In genomic region chr13:16702138-16702537, GRCm38 (mm10) we compare ENCODE assay signal across 16 mouse cellular contexts.
"Had no signal": no experiment of that assay in that cellular context is flagged by ENCODE, and none has a peak within 500 bp of the region (broad histone marks: within the 10 kb centered on the region; RNA-seq: fewer than 3 reads in every experiment).

No protein-coding gene starts in this region.

- H3K27ac ChIP-seq: neural tube, embryonic 13.5 days; neural tube, embryonic 15.5 days; stomach, embryonic 15.5 days; stomach, postnatal 0 days had no signal

- H3K4me1 ChIP-seq: stomach, embryonic 15.5 days had no signal

- H3K27me3 ChIP-seq: neural tube, embryonic 13.5 days; neural tube, embryonic 15.5 days; stomach, embryonic 15.5 days had no signal

- H3K4me2 ChIP-seq: neural tube, embryonic 13.5 days; neural tube, embryonic 15.5 days; stomach, embryonic 15.5 days had no signal

- H3K9ac ChIP-seq: neural tube, embryonic 13.5 days; neural tube, embryonic 15.5 days; stomach, embryonic 15.5 days had no signal

- H3K9me3 ChIP-seq: neural tube, embryonic 13.5 days; neural tube, embryonic 15.5 days; stomach, embryonic 15.5 days had no signal

- H3K36me3 ChIP-seq: neural tube, embryonic 13.5 days; neural tube, embryonic 15.5 days; stomach, embryonic 15.5 days had no signal

- H3K4me3 ChIP-seq: neural tube, embryonic 13.5 days; neural tube, embryonic 15.5 days; stomach, embryonic 15.5 days had no signal

- DNase-seq: retina, postnatal 1 day; right cerebral cortex, adult 18-20 months; right cerebral cortex, postnatal 14 days; right cerebral cortex, postnatal 25 days; right cerebral cortex, postnatal 4 days; spleen, adult 18-20 months; thymus, adult 18-20 months; thymus, adult 2 months; thymus, postnatal 14 days; thymus, postnatal 25 days; thymus, postnatal 36 days; thymus, postnatal 4 days had no signal
